Mouse (Mus musculus) stomach, postnatal 0 days (tissue): ENCODE data around the gene Rasa2. TPM values are rescaled to one million over a fixed set of nuclear protein-coding genes. Genes with fewer than 3 reads are reported as not detected.
"Not testable (repeated sequence)": the region's sequence is repeated elsewhere in the genome, so short reads cannot be mapped to it uniquely, and the experiment has no call there.

Source experiments
- ATAC-seq: fragments of 200-750 bp; cut with Nextera tagmentation; 2 replicates; pipeline ENCODE4 v1.8.0; 2017; ENCODE audit not compliant: low FRiP score, low TSS enrichment
- DNase-seq: peaks from one replicate; pipeline ENCODE4 v3.0.0-alpha.2; 2016; ENCODE audit warnings: low spot score
- H3K27ac ChIP-seq: fragments of 300-500 bp; sonication (generic); replicated peaks from 2 replicates; pipeline ENCODE4 v1.5.1; 2014; ENCODE audit warnings: mild to moderate bottlenecking, control low read depth
- H3K27me3 ChIP-seq: fragments of 300-500 bp; sonication (generic); 2 replicates; pipeline ENCODE4 v1.6.1; 2014; ENCODE audit warnings: low read length; ENCODE audit not compliant: control insufficient read depth, insufficient read depth
- H3K36me3 ChIP-seq: fragments of 300-500 bp; sonication (generic); 2 replicates; pipeline ENCODE4 v1.6.1; 2014; ENCODE audit warnings: low read length, mixed read lengths; ENCODE audit not compliant: control insufficient read depth, insufficient read depth
- H3K4me1 ChIP-seq: fragments of 300-500 bp; sonication (generic); replicated peaks from 2 replicates; pipeline ENCODE4 v1.6.1; 2014; ENCODE audit warnings: antibody characterized with exemption; ENCODE audit not compliant: control insufficient read depth, insufficient read depth
- H3K4me2 ChIP-seq: fragments of 300-500 bp; sonication (generic); replicated peaks from 2 replicates; pipeline ENCODE4 v1.6.1; 2014; ENCODE audit warnings: low read depth, mild to moderate bottlenecking, control low read depth, moderate library complexity
- H3K4me3 ChIP-seq: fragments of 300-500 bp; sonication (generic); 2 replicates; pipeline ENCODE4 v1.5.1; 2014; ENCODE audit warnings: low read depth, low read length, control low read depth
- H3K9ac ChIP-seq: fragments of 300-500 bp; sonication (generic); 2 replicates; pipeline ENCODE4 v1.6.1; 2014; ENCODE audit warnings: mild to moderate bottlenecking, low read length, control low read depth, mixed read lengths
- H3K9me3 ChIP-seq: fragments of 300-500 bp; sonication (generic); 2 replicates; pipeline ENCODE4 v1.6.1; 2016; ENCODE audit warnings: low read length; ENCODE audit not compliant: control insufficient read depth
- CTCF ChIP-seq: IDR thresholded peaks from 2 replicates; pipeline ENCODE4 v1.5.1; 2016; ENCODE audit warnings: antibody characterized with exemption, low read depth, mild to moderate bottlenecking, moderate library complexity
- EP300 ChIP-seq: optimal IDR thresholded peaks from 2 replicates; pipeline ENCODE3; 2016; ENCODE audit warnings: antibody characterized with exemption
- WGBS: fragments of 180-500 bp; shearing (Covaris S2); extraction: QIAGEN DNeasy Blood & Tissue Kit; methylation state at CpG from one replicate; pipeline ENCODE4 v1.1.7; 2014; 5-methylcytosine and 5-hydroxymethylcytosine counted together
- polyA plus RNA-seq: library from polyadenylated mRNA; unstranded; fragments of >200 nt; fragmentation: Nextera tagmentation; extraction: Ambion mirVana; gene quantifications from 2 replicates; pipeline ENCODE4 v1.2.1, GENCODE M21; 2015

Rasa2 gene
- 12.2 and 12.5 TPM in 2 replicates for polyA plus RNA-seq

- Histone ChIP-seq H3K27ac (peak within 1 kb of the TSS; percentile 99), H3K9ac (peak within 1 kb of the TSS; percentile 100), H3K9me3 (no peaks in the 10 kb centered on the region), H3K36me3 (no peaks in the 10 kb centered on the region), H3K4me2 (peak within 1 kb of the TSS; percentile 91), H3K4me3 (peak within 1 kb of the TSS; percentile 99), H3K4me1 (no peaks in the 10 kb centered on the region), H3K27me3 (no peaks in the 10 kb centered on the region)
- ATAC-seq (peak; percentile 97), DNase-seq (peak; percentile 96)
- 3% methylated on average over 48 of the region's 52 CpGs for WGBS
- TF ChIP-seq CTCF (no peak), EP300 (no peak)
Measured at GRCm38 (mm10) chr9:96631389-96632072, at the start of gene Rasa2. TSS of gene Rasa2 (minus strand) at chr9:96631617.

GRCm38 (mm10) chr9:96678611-96679010 lies 47.2 kb upstream of the Rasa2 start:
- H3K4me1 ChIP-seq, result no peaks in the 10 kb centered on the region
- ATAC-seq (no peak), DNase-seq (no peak)
- H3K4me2 ChIP-seq, result no peak overlapping the region
- H3K36me3 ChIP-seq, result no peaks in the 10 kb centered on the region
- H3K27me3 ChIP-seq, result no peaks in the 10 kb centered on the region
- H3K4me3 ChIP-seq, result no peak overlapping the region
- no peak overlapping the region for H3K27ac ChIP-seq
- TF ChIP-seq CTCF (no peak), EP300 (no peak)
- H3K9ac ChIP-seq, result no peak overlapping the region
- H3K9me3 ChIP-seq, result no peaks in the 10 kb centered on the region
- WGBS, result 79% methylated on average over 5 of the region's 5 CpGs

- not testable (repeated sequence) for DNase-seq, H3K27me3 ChIP-seq, ATAC-seq, H3K4me1 ChIP-seq, H3K9me3 ChIP-seq, H3K36me3 ChIP-seq, H3K9ac ChIP-seq, H3K27ac ChIP-seq, H3K4me3 ChIP-seq, H3K4me2 ChIP-seq
- 84% methylated on average over 5 of the region's 5 CpGs for WGBS
Measured at GRCm38 (mm10) chr9:96677711-96678110, 46.3 kb upstream of the Rasa2 start.

- no peak overlapping the region for H3K9ac ChIP-seq
- H3K4me1 ChIP-seq, result no peaks in the 10 kb centered on the region
- DNase-seq (no peak), ATAC-seq (no peak)
- H3K4me3 ChIP-seq, result no peak overlapping the region
- H3K27ac ChIP-seq, result no peak overlapping the region
- WGBS, result 79% methylated on average over 10 of the region's 10 CpGs
- H3K4me2 ChIP-seq, result no peak overlapping the region
- H3K27me3 ChIP-seq, result no peaks in the 10 kb centered on the region
- no peak for TF ChIP-seq CTCF
- TF ChIP-seq EP300, result no peak
- H3K36me3 ChIP-seq, result no peaks in the 10 kb centered on the region
- H3K9me3 ChIP-seq, result no peaks in the 10 kb centered on the region
Measured at GRCm38 (mm10) chr9:96676671-96677070, 45.3 kb upstream of the Rasa2 start.

GRCm38 (mm10) chr9:96675763-96676640 lies 44.6 kb upstream of the Rasa2 start:
- 81% methylated on average over 8 of the region's 8 CpGs for WGBS
- ATAC-seq (no peak), DNase-seq (no peak)
- H3K36me3 ChIP-seq, result no peaks in the 10 kb centered on the region
- no peaks in the 10 kb centered on the region for H3K4me1 ChIP-seq
- H3K27ac ChIP-seq, result no peak overlapping the region
- H3K4me3 ChIP-seq, result no peak overlapping the region
- H3K4me2 ChIP-seq, result no peak overlapping the region
- no peak overlapping the region for H3K9ac ChIP-seq
- no peaks in the 10 kb centered on the region for H3K9me3 ChIP-seq
- no peaks in the 10 kb centered on the region for H3K27me3 ChIP-seq
- TF ChIP-seq EP300 (no peak), CTCF (no peak)
